Mouse (Mus musculus): ENCODE results near the gene Atg5.

Atg5 gene

GRCm38 (mm10) chr10:44348474-44349415, 80.6 kb downstream of the Atg5 start:
- no peak for DNase-seq (ENCODE audit: low spot score in 2 of 2)

DNA sequence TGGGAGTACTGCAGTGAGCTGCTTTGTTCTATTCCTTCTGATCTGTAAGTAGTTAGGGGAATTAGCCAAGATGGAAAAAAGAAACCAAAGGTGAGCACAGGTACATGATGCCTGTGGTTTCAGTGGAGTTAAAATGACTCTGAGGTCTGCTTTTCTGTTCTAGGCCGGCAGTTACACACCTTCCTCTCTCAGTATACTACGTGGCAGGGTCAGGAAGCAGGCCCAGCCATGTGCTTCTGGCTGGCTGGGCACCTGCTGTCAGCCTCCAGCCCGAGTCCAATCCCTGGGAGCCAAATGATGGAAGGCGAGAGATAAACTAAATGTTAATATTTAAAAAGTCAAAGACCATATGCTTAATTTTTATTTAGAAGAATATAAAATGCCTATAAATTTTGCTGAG, 85.3 kb downstream of the Atg5 start:
- no peak for DNase-seq (ENCODE audit: low spot score in 2 of 2)

GRCm38 (mm10) chr10:44354393-44354792, 86.2 kb downstream of the Atg5 start:
- no peak for DNase-seq (ENCODE audit: low spot score in 2 of 2)

GRCm38 (mm10) chr10:44355216-44355615, 87.1 kb downstream of the Atg5 start:
- no peak for DNase-seq (ENCODE audit: low spot score in 2 of 2)

DNA sequence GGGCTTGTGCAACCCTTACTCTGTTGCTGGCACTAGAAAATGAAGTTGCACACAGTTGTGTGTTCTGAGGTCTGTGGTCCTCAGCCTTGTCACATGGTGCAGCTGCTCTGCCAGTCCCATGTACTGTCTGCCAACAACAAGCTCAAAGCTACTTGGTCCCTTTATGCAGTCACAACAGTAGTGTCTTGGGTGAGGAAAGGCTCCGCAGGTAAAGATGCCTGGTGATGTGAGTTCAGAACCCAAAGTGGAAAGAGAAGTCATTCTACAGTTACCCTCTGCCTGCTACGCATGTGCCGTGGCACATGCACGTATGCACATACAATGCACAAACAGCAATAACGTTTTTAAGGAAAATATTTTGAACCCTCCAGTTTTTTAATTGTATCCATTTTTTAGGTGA, 88.5 kb downstream of the Atg5 start:
- no peak for DNase-seq (ENCODE audit: low spot score in 2 of 2)

DNA sequence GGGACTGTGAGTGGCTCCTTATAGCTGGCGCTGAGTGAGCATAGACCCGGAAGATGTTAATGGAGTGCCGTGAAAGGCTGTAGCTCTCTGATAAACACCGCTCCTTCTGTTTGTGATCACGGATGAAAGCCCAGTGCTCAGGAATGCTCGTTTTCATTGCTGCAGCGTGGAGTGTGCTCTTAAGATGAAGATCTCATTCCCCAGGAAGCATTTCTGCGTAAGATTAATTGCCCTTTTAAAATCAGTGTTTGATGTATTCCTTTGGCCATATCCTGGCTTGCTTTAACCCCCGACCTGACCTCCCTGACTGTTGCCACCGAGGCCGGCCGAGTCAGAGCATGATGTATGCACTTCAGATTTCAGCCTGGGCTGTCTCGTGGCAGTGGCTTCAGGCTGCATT, 89.2 kb downstream of the Atg5 start:
- no peak for DNase-seq (ENCODE audit: low spot score in 2 of 2)

GRCm38 (mm10) chr10:44358816-44359215, 90.7 kb downstream of the Atg5 start:
- no peak for DNase-seq (ENCODE audit: low spot score in 2 of 2)

DNA sequence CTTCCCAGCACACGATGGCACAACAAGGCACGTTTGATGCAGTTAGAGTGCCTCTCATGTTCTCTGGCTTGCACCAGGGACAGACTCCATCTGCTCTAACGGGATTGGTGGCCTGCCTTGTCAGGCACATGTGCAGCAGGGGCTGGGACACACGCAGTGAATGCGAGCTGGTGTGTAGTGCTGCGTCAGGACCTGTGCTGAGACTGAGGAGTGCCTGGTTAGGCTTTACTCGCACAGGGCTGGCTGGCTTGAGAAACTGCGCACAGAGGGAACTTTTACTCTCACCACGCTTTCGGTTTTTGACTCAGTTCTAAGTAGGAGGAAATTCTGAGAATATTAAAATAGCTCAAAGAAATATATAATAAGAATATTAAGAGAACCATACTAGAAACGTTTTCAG, 92.5 kb downstream of the Atg5 start:
- DNase-seq (ENCODE audit: low spot score in 2 of 2), result no peak

DNA sequence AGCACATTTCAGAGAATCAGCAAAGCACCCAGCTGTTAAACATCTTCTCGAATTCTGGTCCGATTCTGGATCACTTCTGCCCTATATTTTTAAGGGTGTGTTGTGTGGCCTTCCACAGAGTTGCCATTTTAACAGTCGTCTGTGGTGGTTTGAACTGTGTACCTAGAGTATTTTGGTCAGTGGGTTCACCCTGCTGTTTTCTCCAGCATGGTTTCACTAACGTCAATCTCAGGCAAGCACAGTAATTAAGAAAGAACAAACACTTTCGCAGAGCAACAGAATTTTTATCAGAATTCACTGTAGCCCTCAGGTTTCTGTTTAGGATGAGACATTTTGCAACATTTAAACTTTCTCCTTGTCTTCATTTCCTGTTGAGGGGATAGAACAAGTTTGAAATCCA, 94.3 kb downstream of the Atg5 start:
- DNase-seq (ENCODE audit: low spot score in 2 of 2), result no peak

- DNase-seq (ENCODE audit: low spot score in 2 of 2), result no peak
Observed at GRCm38 (mm10) chr10:44362846-44363245, 94.7 kb downstream of the Atg5 start.

DNA sequence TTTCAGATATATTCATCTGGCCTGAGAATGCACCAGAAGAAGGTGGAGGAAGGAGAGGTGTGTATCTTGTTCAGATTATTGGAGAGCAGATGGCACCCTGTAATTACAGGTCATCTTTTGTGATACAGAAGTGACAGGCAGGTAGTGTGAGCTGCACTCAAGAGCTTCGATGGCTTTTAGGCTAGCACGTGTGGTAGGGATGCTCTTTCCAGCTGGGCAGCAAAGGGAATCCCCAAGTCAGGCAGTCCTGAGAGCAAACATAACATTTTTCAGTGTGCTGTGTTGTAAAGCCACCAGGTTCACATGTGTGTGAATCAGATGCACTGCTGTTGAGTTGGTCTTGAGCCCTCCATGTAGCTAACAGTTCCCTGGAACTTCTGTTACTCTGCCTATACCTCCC, 98.0 kb downstream of the Atg5 start:
- DNase-seq (ENCODE audit: low spot score in 2 of 2), result no peak

DNA sequence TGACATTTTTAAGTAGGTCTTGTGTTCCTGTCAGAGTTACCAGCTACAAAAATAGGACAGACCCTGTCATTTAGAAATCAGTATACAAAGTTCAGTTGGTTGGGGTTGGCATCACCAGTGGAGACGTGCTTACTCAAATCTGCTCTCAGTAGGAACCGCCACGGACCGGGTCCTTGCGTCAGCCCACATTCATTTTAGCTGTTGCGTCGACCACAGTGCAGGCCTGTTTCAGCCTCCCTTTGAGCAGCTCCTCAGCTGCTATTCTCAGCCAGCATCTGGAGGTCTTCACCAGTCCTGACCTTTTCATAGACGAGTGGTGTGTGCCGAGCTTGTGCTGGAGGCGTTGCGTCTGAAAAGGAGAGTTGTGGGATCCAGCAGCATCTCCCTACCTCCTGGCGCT, 98.9 kb downstream of the Atg5 start:
- DNase-seq (ENCODE audit: low spot score in 2 of 2), result no peak

GRCm38 (mm10) chr10:44368596-44368995, 100.4 kb downstream of the Atg5 start:
- no peak for DNase-seq (ENCODE audit: low spot score in 2 of 2)

- no peak for DNase-seq (ENCODE audit: low spot score in 2 of 2)
Observed at GRCm38 (mm10) chr10:44370666-44371065, 102.5 kb downstream of the Atg5 start.

DNA sequence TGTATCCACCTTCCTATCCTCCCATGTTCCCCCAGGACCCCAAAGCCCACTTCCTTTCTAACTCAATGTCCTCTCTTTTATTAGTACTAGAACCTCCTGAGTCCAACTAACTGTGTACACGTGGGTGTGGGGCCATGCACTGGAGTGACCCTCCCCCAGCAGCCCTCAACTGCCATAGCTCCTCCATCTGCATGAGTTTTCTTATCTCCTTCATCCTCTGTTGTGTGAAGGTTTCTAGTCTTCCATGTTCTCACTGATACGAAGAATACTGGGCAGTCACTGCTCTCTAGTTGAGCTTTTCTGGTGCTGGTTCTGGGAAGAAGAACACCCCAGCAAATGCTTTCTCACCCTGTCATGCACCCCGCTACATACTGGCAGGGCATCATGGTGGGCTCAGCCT, 104.1 kb downstream of the Atg5 start:
- DNase-seq (ENCODE audit: low spot score in 2 of 2), result no peak

- DNase-seq (ENCODE audit: low spot score in 2 of 2), result no peak
Observed at GRCm38 (mm10) chr10:44374678-44375077, 106.5 kb downstream of the Atg5 start.

DNA sequence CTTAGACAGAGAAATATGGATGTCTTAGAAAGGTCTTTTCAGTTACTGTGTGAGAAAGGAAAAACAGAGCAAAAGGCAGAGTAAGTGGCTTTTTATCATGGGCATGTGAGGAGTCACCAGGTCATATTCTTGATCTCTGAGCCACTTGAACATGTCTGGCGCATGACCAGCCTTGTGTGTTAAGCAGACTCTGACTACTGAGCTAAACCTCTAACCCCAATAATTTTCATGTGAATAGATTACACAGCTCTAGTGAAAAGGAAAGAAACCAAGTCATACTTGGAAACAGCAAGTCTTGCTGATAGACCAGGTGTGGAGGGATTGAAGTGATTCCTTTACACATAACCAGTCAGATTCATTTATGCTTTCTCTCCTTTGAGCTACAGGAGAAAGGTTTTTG, 107.3 kb downstream of the Atg5 start:
- no peak for DNase-seq (ENCODE audit: low spot score in 2 of 2)

GRCm38 (mm10) chr10:44377821-44378220, 109.7 kb downstream of the Atg5 start:
- peak; percentile 45 to 55 for DNase-seq (ENCODE audit: low spot score in 2 of 2)

DNA sequence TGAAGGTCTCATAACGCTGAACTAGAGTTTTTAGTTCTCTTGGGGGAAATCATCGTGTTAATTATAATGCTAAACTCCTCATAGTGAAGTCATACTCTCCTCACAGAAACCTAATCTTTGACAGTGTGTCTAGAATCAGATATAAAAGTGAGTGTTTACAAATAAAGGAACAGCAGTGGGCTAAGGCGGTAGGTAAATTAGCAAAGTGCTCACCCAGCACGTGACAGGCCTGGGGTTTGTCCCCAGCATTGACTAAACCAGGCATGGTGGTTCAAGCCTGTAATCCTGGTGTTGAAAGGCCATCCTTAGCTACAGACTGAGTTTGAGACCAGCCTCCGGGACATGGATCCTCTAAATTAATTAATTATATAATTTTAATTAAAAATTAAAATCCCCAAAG, 110.2 kb downstream of the Atg5 start:
- DNase-seq (ENCODE audit: low spot score in 2 of 2), result no peak

DNA sequence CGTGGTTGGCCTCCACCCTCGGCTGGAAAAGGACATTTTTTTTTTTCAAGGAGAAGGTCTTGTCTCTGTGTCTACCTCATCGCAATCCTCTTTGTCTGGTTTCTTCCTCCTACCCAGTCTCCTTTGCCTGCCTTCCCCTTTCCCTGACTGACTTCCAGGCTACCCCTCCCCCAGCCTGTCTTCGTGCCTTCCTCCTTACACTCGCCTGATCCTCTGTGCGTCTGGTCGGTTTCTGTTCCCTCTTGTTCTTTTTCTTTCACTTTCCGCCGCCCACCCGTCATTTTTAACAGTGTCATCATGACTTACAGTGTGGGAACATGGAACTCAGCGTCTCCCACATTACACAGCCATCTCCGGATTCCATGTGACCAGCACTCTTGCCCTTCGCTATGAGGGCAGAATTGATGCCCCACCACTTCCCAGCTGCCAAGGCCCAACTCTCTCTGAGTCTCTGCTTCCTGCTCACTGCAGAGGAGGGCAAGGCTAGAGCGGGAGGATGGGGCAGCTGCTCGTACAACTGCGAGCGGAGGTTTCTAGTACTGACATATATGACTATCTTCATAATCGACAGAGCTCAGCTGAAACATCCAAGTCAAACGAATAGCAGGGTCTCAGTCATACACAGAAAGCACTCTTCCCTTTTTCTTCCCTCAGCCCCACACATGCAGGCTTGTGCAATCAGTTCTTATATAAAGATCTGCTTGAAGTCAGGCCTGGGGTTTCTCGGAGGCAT, 112.5 kb downstream of the Atg5 start:
- peak; percentile 60 to 73 for DNase-seq (ENCODE audit: low spot score in 2 of 2)

- DNase-seq (ENCODE audit: low spot score in 2 of 2), result peak; percentile 44 to 45
Observed at GRCm38 (mm10) chr10:44381397-44381796, 113.2 kb downstream of the Atg5 start.

DNA sequence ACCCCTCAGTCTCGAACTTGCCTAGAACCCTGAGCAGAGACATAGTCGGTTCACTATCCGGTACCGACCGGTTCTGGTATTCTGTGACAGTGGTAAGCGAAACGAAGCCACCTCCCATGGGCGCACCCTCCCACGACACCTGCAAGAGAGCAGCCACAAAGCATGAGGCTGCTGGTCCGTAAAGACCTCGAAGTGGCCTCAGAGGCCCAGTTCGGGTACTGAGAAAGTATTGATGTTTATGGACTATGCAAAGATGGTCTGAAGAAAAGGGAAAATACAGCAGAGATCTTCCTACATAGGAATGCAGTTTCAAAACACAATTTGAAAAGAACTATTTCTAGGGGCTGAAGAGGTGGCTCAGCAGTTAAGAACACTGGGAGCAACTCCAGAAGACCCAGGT, 113.8 kb downstream of the Atg5 start:
- DNase-seq (ENCODE audit: low spot score in 2 of 2), result no peak

- DNase-seq (ENCODE audit: low spot score in 2 of 2), result no peak
Observed at GRCm38 (mm10) chr10:44383213-44383612, 115.1 kb downstream of the Atg5 start.
